Mouse (Mus musculus) large intestine, adult 2 months (tissue): Measurements from ENCODE around the gene Neurod2. TPM values are rescaled to one million over a fixed set of nuclear protein-coding genes. Genes with fewer than 3 reads are reported as not detected.

Experiments used
- DNase-seq: peaks from one replicate; pipeline ENCODE4 v3.0.0-alpha.2; 2012; ENCODE audit warnings: low read depth, low spot score
- WGBS: fragments of 180-500 bp; shearing (Covaris S2); methylation state at CpG from one replicate; pipeline ENCODE4 v1.1.7; 2018; 5-methylcytosine and 5-hydroxymethylcytosine counted together
- polyA plus RNA-seq: library from polyadenylated mRNA; depleted of rRNA; stranded (reverse); fragments of >200 nt; gene quantifications from 2 replicates; pipeline ENCODE4 v1.2.3, GENCODE M21; 2012; rRNA removed

Gene Neurod2
- 0.04 TPM in 1 of 2 replicates, not detected in the other for polyA plus RNA-seq

DNA sequence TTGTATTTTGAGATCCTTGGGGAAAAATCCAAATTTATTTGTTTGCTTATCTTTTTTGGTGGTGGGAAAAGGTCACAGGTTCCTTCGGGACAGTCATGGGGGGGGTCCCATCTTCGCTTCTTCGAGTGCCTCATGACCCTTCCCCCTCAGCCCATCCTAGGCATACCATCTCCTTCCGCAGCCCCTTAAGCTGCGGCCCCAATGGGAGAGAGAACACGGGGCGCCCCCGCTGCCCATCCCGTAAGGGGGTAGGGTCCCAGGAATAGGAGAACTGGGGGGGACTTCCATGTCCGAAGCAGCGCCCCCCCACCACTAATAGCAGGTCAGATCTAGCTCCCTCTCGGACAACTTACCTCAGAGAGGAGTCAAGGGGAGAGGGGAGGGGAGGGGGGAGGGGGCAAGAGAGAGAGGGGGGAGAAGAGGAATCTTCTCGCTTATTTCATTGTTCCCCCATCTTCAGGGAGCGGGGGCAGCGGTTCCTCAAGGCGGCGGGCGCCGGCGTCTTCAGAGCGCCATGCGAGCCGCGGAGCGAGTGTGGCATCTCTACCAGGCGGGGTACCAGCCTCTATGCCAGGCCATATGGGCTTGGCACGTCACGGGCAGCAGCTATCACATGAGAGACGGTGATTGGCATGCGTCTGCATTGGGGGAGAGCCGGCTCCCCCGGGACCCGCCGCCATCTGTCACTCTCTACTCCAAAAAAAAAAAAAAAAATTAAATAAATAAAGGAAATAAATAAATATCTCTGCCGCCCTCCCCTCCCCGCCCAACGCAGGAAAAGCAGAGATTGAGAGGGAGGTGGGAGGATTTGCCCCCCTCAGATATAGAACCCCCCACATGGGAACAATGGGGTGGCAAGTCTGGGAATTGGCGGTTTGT is at the start of gene Neurod2:
TSS of gene Neurod2 (minus strand) at position 568 of the 879 bp plus-strand sequence.
- no peak for DNase-seq
- WGBS: 5% methylated on average over 38 of the region's 38 CpGs

DNA sequence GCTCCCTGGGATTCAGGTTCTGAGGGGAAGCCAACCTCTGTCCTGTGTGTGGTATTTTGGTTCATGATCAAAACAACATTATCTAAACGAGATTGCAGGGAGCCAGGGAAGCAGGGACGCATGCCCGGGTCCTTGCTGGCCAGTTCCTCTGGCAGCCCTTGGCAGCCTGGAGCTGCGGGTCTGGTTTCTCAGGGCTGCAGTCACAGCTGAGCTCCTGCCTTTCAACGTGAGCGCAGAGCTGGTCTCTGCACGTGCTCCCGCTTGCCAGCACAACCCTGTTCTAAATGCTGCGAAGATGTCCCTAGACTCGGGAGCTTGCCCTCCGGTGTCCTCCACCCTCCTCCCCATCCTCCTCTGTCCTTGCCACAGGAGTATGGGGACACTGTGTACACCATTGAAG is 48.3 kb upstream of the Neurod2 start:
- 84% methylated on average over 11 of the region's 11 CpGs for WGBS
- no peak for DNase-seq

DNA sequence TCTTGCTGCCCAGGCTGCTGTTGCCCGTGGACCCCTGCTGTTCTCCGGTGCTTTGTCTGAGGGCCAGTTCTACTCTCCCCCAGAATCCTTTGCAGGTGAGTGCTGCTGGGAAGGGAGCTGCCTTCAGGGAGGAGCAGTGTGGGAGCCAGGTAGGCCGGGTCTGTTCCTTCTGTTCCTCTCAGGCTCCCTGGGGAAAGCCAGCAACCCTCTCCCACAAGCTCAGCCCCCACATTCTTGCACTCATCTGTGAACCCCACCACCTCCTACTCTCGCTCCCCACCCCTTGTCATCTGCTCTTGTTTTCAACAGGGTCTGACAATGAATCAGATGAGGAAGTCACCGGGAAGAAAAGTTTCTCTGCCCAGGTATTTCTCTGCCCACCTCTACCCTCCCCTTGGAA is 47.3 kb upstream of the Neurod2 start:
- 79% methylated on average over 5 of the region's 5 CpGs for WGBS
- no peak for DNase-seq

DNA sequence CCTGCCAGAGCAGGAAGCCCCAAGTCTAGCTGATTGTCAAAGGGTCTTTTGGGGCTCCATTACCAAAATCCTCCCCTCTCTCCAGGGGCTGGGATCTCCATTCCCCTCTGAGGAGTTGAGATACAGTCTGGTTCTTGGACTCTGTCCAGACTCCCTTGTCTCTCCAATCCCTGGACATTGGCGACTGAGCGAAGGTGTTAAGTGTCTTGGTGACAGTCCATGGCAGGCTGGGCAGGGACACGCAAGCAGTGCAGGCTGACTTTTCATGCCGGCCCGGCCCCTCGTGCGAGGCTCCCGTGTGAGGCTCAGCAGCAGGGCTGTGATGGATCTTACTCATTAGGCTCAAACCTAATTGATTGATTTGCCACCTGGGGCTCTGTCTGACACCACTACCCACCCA is 44.8 kb upstream of the Neurod2 start:
- 90% methylated on average over 8 of the region's 8 CpGs for WGBS
- no peak for DNase-seq

DNA sequence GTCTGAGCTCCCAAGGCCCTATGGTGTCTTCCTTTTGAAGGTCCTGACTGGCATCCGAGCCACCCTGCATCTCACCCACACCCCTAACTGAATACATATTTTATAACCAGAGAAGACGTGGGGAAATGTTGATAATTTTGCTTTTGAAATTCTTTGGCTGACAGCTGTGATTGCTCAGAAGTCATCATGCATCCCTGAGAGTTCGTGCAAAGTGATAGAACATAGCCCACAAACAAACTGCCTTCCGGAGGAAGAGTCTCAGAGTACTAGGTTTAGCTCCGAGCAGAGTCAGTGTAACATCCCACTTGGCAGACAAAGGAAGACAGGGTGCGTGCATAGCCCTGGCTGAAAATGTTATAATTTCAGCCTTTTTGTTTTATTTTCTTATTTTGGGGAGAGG is 43.8 kb upstream of the Neurod2 start:
- WGBS: 93% methylated on average over 6 of the region's 6 CpGs
- no peak for DNase-seq

DNA sequence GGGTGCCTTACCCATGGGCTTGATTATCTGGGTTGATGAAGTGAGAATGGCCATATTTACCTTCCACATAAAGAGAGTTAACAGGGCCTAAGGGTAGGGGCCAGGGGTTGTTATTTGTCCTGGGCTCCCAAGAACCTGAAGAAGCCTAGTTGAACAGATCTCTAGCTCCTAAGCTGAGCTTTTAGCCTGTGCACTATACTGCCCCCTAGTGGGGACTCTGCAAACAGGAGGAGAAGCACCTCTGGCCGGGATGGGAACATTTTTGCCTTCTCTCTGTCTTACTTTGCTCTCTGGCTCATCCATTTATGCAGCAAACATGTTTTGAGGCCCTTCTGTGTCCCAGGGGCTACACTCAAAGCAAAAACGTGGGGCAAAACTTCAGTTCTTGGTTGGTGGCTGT is 43.0 kb upstream of the Neurod2 start:
- 4% methylated on average over 2 of the region's 2 CpGs for WGBS
- DNase-seq: no peak

DNA sequence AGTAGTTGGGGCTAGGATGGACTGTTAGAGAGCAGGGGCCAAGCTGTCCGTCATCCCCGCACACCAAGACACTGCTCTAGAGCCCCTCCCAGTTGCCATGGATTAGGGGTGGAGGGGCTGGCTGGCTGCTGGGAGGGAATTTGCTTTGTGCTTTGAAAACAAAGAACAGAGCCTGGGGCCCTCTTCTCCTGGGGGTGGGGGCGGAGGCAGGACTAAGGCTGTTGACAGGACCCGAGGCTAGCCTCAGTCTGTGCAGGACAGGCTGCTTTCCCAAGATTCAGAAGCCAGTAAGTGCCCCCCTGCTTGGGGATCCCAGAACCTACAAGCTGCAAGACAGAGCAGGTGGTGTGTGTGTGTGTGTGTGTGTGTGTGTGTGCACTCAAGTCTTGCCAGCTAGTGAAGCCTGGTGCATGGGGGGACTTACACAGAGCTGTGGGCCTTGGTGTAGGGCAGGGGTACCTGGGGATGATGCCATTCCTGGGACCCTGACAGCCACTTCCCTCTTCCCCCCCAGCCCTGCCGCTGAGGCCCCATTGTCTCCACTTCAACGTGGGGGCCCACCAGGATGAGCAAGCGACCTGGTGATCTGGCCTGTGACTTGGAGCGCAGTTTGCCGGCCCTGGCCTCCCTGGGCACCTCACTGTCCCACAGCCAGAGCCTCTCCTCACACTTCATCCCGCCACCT is 42.2 kb upstream of the Neurod2 start:
- WGBS: 70% methylated on average over 10 of the region's 10 CpGs
- no peak for DNase-seq

DNA sequence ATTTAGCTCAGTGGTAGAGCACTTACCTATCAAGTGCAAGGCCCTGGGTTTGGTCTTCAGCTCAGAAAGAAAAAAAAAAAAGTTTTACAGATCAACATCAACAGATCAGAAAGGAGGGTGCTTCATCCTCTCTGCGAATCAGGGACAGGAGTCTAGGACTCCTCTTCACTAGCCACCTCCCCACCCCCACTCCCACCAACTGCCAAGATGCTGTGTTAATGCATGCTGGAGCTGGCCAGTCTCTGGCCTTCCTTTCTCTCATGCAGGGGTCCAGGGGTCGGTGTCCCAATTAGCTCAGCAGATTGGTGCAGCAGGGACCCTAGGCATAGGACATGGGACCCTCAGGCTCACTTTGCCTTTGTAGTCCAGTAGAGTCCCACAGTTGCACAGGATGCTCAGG is 41.1 kb upstream of the Neurod2 start:
- 96% methylated on average over 2 of the region's 2 CpGs for WGBS
- DNase-seq: no peak

DNA sequence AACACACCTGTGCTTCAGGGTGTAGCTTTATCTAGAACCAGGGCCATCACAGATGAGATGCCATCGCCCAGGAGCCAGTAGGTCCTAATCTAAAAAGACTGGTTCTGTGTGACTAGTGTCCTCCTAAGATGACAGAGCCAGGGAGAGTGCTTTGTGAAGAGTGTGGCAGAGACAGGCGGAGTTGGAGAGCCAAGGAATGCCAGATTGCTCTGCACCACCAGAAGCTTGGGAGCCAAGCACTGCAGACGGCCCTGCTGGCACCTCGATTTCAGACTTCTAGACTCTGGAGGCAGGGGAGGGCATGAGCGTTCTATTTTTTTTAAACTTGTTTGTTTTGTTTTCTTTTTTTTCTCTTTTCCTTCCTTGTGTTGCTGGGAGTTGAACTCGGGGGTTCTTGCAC is 39.9 kb upstream of the Neurod2 start:
- WGBS: 73% methylated on average over 6 of the region's 6 CpGs
- no peak for DNase-seq

DNA sequence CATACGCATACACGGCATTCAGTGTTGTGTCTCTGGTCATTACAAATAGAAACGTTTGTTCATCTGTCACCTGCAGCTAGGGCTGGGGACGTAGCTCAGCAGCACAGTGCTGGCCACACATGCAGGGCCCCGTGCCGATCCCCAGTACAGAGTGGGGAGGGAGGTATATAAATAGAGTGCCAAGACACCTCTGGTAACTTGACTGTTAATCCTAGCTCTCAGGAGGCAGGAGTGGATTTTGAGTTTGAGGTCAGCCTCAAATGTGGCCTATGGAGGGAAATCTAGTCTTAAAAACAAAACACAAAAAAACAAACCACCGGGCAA is 38.4 kb upstream of the Neurod2 start:
- DNase-seq: no peak
- WGBS: 78% methylated on average over 7 of the region's 7 CpGs

DNA sequence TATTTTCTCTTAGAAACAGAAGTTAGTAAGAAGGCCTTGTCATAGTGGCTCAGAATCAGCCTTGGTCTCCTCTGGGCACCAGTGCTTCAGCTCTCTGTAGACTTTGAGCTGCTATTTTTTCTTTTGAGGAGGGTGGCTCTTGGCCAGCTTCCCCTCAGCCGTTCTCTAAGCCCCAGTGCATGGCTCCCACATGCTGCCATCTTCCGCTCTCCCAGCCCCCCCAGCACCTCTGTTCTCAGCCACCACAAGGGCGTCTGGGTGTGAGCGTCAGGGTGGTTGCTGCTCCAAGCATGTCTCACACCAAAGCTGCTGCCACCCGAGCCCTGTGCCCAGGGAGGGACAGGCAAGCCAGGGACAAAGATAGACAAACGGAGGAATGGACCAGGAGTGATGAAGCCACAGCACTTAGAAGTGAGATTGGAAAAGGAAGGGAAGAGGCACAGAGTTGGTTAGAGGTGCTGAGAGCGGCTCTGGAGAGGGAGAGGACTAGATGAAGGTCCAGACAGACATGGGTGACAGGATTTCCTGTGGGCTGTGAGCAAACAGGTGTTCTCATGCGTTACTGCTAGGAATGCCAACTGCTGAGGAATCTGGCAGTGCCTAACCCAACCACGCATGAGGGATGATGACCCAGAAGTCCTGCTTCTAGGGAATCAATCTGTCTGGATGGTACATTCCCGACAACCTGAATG is 37.9 kb upstream of the Neurod2 start:
- DNase-seq: no peak
- 73% methylated on average over 10 of the region's 10 CpGs for WGBS

DNA sequence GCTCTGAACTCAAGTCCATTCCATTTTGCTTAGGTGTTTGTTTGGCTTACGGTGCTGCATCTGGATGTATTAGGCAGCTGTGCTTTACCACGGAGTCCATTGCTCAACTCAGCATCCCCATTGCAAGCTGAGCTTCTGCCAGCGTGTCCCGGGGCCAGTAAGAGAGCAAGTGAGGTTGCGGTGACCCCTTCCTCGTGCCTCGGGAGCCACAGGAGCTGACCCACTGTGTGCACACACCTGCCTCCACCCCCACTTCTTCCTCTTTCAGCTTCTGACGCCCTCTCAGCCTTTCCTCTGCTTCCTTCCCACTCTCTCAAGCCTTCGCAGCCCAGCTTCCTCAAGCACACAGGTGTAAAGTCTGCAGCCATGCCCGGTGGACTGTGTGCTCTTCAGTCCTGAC is 36.8 kb upstream of the Neurod2 start:
- WGBS: 66% methylated on average over 10 of the region's 10 CpGs
- no peak for DNase-seq

DNA sequence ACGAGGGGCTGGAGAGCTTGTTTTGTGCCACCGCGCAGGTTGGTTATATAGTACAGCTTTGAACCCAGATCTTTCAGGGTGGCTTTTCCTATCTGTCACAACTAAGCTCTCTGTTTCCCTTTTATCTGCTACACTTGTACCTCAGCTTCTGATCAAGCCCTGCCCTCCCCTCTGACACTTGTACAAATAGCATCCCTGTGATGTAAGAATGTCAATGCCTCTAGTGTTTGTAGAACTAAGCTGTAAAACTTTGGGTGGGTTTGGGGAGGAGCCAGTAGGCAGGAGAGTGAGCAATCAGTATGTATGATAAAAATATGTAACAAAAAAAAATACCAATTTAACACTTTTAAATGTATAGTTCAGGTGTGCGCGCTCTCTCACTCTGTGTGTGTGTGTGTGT is 35.0 kb upstream of the Neurod2 start:
- DNase-seq: no peak
- WGBS: 33% methylated on average over 5 of the region's 5 CpGs

DNA sequence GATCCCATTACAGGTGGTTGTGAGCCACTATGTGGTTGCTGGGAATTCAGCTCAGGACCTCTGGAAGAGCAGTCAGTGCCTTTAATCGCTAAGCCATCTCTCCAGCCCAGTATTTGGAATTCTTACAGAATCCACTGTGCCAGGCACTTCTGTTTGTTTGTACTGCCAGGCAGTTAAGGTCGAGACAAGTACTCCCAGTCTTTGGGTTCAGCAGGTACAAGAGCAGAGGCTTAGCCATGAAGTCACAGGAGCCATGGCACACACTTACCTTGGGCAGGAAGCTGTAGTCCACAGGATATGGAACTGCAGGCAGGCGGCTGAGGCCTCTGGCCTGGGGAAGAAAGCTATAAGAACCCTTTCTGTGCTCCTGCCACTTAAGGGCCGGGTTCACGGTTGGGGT is 34.4 kb upstream of the Neurod2 start:
- 26% methylated on average over 5 of the region's 5 CpGs for WGBS
- no peak for DNase-seq

DNA sequence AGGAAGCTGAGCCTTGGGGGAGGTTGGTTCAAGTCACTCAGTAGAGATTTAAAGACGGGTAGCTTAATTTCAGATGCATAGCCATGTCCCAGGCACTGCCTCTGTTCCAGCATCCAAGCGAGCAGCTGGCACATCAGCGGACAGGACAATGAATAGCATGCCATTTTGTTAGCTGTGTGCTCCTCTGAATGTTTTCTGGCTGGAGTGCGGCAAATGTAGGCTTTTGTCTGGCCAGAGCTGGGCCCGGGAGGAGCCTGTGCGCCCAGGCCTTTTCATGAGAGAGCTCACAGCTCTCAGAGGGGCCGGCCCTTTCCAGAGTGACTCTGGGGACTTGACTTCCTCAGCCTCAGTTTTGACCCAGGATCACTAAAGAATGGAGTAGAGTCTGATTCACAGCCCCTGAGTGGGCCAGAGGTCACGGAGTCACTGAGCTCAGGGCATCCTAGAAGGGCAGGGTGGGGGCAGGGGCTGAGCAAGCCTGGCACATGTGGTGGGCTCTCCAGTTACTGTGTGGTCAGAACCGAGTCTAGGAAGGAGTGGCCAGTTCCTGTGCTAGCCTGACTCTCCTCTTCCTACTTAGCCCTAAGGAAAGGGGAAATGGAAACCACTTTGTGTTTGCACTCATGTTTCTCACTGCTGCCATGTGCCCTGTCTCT is 31.5 kb upstream of the Neurod2 start:
- WGBS: 67% methylated on average over 9 of the region's 9 CpGs

DNA sequence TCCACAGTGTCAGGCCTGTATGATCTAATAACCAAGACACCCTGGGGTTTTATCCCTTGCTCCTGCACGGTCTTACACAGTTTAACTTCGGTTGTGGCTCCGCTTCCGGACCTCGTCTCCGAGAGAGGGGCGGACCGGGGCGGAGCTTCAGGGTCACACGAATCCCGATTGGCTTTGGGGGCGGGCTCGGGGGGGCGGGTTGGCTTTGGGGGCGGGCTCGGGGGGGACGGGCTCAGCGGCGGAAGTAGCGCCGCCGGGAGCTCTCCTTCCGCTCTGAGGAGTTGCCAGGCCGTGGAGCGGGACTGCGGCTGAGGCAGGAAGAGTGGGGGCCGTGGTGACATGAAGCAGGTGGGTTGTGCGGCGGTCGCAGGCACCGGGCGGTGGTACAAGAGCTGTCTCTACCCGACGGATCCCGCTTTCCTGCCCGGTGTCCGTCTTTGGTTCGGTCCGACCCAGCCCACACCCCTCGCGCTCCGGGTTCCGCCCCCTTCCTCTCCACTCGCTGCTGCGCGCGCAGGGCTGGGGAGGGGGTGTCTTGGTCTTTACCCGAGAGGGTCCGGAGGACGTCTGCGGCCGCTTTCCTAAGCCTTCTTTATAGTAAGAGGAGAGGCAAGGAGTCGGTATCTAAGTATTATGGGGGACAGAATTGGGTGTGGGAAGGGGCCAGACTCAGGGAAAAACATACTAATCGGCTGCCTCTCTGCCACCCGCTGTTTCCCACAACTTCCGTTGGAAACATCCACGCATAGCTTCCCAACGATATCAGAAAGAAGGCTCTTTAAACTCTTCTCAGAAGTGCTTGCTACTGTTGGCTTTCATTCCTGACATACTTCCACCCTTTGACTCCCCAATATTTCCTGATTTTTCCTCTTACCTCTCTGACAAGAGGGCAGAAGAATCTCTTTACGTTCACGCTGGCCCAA is 29.0 kb upstream of the Neurod2 start, which contains the start of gene Stard3:
TSS of gene Stard3 (plus strand) at position 208 of the 923 bp plus-strand sequence.
- WGBS: under 1% methylated on average over 60 of the region's 60 CpGs
- no peak for DNase-seq

More for the DNA sequence above, 31.5 kb upstream of the Neurod2 start:
- DNase-seq: no peak

DNA sequence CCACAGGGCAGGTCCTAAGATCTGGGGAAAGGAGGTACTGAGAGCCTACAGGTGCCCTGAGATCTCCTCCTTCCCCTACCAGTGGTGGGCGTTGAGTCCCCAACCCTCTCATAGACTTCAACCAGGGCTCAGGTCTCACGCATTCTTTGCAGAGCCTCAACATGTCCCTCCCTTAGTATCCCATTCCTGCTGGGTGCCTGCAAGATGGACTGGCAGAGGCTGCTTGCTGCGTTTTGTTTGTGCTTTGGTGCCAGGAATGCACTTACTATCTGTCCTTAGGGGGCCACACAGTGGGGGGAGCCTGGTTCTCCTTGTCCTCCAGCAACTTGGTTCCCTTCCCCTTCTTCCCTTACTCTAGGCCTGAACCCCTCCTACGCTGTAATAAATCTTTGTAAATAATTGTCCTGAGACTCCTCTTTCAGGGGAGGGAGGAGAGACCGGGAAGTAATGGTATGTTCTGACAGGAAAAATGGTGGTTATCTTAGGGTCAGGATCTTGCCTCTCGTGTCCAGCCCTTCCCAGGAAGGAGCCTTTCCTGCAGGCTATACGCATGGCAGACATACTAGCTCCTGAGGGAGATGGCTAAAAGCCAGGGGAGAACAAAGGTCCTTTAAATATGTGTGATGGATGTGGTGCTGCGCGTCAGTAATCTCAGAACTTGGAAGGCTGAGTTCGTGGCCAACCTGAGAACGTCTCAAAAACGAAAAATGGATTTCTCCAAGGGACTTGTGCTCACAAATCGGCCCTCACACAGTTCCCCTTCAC is 28.1 kb upstream of the Neurod2 start:
- no peak for DNase-seq
- 7% methylated on average over 13 of the region's 13 CpGs for WGBS

DNA sequence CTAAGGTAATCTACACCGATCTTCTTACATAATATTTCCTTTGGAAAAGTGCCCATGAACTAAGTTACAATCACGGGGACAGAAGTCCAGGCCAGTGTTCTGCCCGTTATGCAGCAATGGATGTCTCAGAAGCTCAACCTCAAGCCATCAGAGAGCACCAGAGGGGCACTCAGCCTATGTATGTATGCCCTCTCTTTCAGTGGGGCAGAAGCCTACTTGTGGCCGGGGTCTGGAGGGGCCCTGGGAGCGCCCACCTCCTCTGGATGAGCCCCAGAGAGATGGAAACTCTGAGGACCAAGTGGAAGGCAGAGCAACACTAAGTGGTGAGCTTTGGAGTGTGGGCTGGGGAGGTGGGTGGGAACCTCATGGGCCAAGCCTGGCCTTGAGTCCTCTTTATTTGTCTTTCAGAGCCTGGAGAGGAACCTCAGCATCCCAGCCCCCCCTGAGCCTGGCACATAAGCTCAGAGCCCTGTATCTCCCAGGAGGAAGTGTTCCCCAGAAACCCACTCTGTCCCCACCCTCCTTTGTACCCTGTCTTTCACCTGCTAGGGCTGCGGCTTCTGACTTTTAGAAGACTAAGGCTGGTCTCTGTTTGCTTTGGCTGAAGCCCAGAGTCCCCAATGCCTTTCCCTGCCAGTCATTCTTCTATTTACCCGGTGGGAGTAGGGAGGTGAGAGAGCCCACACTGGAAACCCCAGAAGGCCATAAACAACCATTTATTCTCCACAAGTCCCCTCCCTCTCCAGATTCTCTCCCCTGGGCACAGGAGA is 27.4 kb upstream of the Neurod2 start:
- WGBS: 20% methylated on average over 7 of the region's 7 CpGs

More for the DNA sequence above, 27.4 kb upstream of the Neurod2 start:
- no peak for DNase-seq
